Mouse (Mus musculus) frontal cortex, adult (tissue): ENCODE data around the gene Wipf1.

Experiments used
- ATAC-seq: cut with Nextera tagmentation; 2 replicates; pipeline ENCODE4 v1.9.2; 2017; ENCODE audit warnings: mild to moderate bottlenecking, moderate library complexity, mixed read lengths; ENCODE audit not compliant: low TSS enrichment

The Wipf1 gene

DNA sequence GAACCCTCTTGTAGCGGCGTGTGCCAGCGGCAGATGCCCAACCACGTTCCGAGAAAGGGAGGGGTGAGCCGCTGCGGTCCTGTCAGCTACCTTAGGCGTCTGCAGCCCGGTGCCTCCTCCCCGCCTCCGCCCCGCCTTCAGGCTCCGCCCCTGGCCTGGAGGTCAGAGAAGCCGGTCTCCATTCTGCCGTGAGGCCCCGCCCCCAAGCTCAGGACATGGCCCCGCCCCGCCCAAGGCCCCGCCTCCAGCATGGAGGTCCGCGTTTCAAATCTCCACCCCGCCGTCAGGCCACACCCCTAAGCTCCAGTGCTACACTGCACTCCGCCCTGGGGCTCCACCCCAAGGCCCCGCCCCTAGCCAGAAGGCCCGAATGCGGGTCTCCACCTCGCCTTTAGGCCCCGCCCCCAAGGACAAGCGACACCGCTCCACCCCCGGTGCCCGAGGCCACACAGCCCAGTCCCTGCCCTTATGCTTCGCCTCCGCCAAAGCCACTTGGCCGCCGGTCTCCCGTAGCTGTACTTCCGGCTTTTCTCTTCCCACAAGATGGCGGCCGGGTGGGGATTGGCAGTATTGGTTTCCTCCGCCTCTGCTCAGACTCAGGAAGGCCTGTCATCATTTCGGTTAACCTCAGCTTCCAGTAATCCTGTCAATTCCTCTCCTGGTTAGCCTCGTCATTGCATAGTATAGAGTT, 143.0 kb downstream of the Wipf1 start, which contains the start of gene Gpr155:
Gpr155 (minus strand) TSS at position 217 of the 691 bp plus-strand sequence.
- ATAC-seq = peak; percentile 92

DNA sequence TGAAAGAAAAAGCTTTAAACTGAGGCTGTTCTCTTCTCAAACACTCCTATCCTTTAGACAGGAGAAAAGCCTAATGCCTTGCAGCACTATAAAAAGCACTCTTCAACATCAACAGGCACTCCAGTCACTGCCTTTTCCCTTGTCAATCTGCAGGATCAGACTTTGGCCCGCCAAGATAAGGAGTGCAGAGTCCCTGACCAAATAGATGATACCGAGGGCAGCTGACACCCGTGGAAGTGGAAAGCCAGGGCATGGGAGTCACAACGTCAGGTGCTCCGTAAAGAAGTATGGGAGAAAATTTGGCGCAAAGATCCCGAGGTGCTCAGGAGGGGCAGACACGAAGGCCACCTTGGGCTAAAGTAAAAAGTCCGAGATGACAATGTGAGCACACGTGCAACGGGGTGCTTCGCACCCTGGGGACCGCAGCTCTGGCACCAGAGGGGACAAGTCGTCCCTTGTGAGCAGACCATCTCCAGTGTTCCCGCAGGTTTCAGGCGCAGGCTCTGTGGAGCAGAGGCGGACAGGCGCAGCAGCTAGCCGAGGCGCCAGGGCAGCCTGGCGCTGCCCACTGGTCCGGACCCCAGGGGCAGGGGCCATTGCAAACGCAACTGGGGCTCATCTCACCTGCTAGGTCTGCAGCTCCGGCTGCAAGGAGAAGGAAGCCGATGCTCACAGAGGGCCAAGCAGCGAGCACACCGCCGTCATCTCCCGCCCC, 143.7 kb downstream of the Wipf1 start:
- ATAC-seq = peak; percentile 51

DNA sequence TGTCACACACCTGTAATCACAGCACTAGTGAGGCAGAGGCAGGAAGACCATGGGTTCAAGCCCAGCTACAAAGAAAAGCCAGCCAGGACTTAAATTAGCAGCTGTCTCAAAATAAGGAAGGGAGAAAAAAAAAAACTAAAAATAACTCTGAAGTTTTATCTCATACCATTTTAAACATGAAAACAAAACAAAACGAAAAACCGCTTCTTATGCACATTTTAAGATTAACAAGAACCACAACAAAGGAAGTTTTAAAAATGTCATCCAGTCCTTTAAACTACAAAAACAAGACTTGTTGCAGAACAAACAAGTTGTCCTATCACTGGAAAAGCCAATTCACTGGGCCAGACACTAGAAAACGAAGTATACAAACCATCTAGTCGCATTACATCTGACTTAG, 144.4 kb downstream of the Wipf1 start:
- no peak for ATAC-seq

- no peak for ATAC-seq
Observed at GRCm38 (mm10) chr2:73380298-73380975, 149.1 kb downstream of the Wipf1 start.

GRCm38 (mm10) chr2:73379656-73380055, 149.9 kb downstream of the Wipf1 start:
- no peak for ATAC-seq
